33 mouse cellular contexts compared by ENCODE assay signal in genomic region chr11:54762735-54763134, GRCm38 (mm10).
"Had no signal": no experiment of that assay in that cellular context is flagged by ENCODE, and none has a peak within 500 bp of the region (broad histone marks: within the 10 kb centered on the region; RNA-seq: fewer than 3 reads in every experiment).

No protein-coding gene starts in this region.

- H3K27ac ChIP-seq: heart, embryonic 10.5 days; heart, embryonic 13.5 days; heart, embryonic 15.5 days; hindbrain, embryonic 10.5 days; hindbrain, embryonic 12.5 days; hindbrain, embryonic 14.5 days; hindbrain, embryonic 15.5 days; hindbrain, postnatal 0 days; intestine, embryonic 15.5 days; kidney, embryonic 15.5 days; kidney, postnatal 0 days; left cerebral cortex, adult 2 months had no signal

- H3K36me3 ChIP-seq: heart, embryonic 10.5 days; heart, embryonic 13.5 days; heart, embryonic 15.5 days; hindbrain, embryonic 12.5 days; hindbrain, embryonic 13.5 days; hindbrain, embryonic 15.5 days; intestine, embryonic 15.5 days; kidney, embryonic 15.5 days had no signal

- H3K4me2 ChIP-seq: heart, embryonic 11.5 days; heart, embryonic 12.5 days; heart, embryonic 13.5 days; heart, embryonic 15.5 days; hindbrain, embryonic 12.5 days; hindbrain, embryonic 13.5 days; hindbrain, embryonic 14.5 days; hindbrain, embryonic 15.5 days; intestine, embryonic 15.5 days; kidney, embryonic 15.5 days had no signal

- H3K27me3 ChIP-seq: heart, embryonic 12.5 days; heart, embryonic 13.5 days; heart, embryonic 15.5 days; hindbrain, embryonic 12.5 days; hindbrain, embryonic 13.5 days; hindbrain, embryonic 15.5 days; intestine, embryonic 15.5 days; kidney, embryonic 15.5 days had no signal

- H3K9me3 ChIP-seq: heart, embryonic 10.5 days; heart, embryonic 12.5 days; heart, embryonic 13.5 days; heart, embryonic 15.5 days; hindbrain, embryonic 10.5 days; hindbrain, embryonic 12.5 days; hindbrain, embryonic 13.5 days; hindbrain, embryonic 15.5 days; intestine, embryonic 15.5 days; kidney, embryonic 15.5 days had no signal

- DNase-seq: heart, postnatal 10 days; heart, postnatal 14 days; heart, postnatal 36 days; heart, postnatal 4 days; kidney, adult 11 months; kidney, adult 18-20 months; kidney, adult 2 months; kidney, adult 8-10 months; kidney, adult 9 months; kidney, postnatal 10 days; kidney, postnatal 14 days; kidney, postnatal 25 days; kidney, postnatal 36 days; kidney, postnatal 4 days; layer of hippocampus, adult 9-11 months; layer of hippocampus, postnatal 36 days had no signal

- H3K4me1 ChIP-seq: intestine, embryonic 15.5 days had no signal

- H3K9ac ChIP-seq: heart, embryonic 12.5 days; heart, embryonic 13.5 days; heart, embryonic 15.5 days; hindbrain, embryonic 12.5 days; hindbrain, embryonic 13.5 days; hindbrain, embryonic 14.5 days; hindbrain, embryonic 15.5 days; intestine, embryonic 15.5 days; kidney, embryonic 15.5 days had no signal

- H3K4me3 ChIP-seq: heart, embryonic 10.5 days; heart, embryonic 12.5 days; heart, embryonic 13.5 days; heart, embryonic 15.5 days; hindbrain, embryonic 10.5 days; hindbrain, embryonic 12.5 days; hindbrain, embryonic 13.5 days; hindbrain, embryonic 15.5 days; intestine, embryonic 15.5 days; kidney, embryonic 15.5 days; left cerebral cortex, adult 2 months had no signal

- ATAC-seq: hindbrain, embryonic 16.5 days; hindbrain, postnatal 0 days; intestine, embryonic 15.5 days; intestine, postnatal 0 days had no signal
